In the genomic region with DNA sequence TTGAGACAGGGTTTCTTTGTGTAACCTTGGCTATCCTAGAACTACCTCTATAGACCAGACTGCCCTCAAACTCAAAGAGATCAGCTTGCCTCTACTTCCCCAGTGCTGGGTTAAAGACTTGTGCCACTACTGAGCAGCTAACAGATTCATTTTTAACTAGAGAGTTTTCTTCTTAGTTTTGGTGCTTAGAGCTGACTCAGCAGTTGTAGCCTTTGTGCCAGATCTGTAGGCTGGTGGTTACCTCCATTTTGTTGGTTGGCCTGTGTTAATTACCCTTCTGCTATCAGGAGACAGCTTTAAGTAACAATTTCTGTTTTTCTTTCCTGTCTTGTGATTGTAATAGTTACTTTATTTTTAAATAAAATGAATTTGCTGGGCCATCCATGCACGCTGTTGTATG, we compare ENCODE assay signal across 17 mouse cellular contexts.
"Had no signal": no experiment of that assay in that cellular context is flagged by ENCODE, and none has a peak within 500 bp of the region (broad histone marks: within the 10 kb centered on the region; RNA-seq: fewer than 3 reads in every experiment).

No protein-coding gene starts in this region.

- H3K4me2 ChIP-seq: neural tube, embryonic 12.5 days; neural tube, embryonic 13.5 days; neural tube, embryonic 15.5 days; stomach, embryonic 15.5 days had no signal

- DNase-seq: retina, postnatal 1 day; right cerebral cortex, adult 18-20 months; right cerebral cortex, postnatal 14 days; right cerebral cortex, postnatal 25 days; right cerebral cortex, postnatal 4 days; spleen, adult 18-20 months; thymus, adult 18-20 months; thymus, adult 2 months; thymus, postnatal 14 days; thymus, postnatal 25 days; thymus, postnatal 36 days; thymus, postnatal 4 days had no signal

- H3K9ac ChIP-seq: neural tube, embryonic 12.5 days; neural tube, embryonic 13.5 days; neural tube, embryonic 15.5 days; stomach, embryonic 15.5 days had no signal

- H3K4me3 ChIP-seq: neural tube, embryonic 12.5 days; neural tube, embryonic 13.5 days; neural tube, embryonic 15.5 days; stomach, embryonic 15.5 days had no signal

- H3K9me3 ChIP-seq: neural tube, embryonic 12.5 days; neural tube, embryonic 13.5 days; neural tube, embryonic 15.5 days; stomach, embryonic 15.5 days had no signal

- H3K4me1 ChIP-seq: neural tube, embryonic 12.5 days; neural tube, embryonic 13.5 days; neural tube, embryonic 15.5 days; stomach, embryonic 15.5 days had no signal

- H3K27ac ChIP-seq: neural tube, embryonic 12.5 days; neural tube, embryonic 13.5 days; neural tube, embryonic 15.5 days; stomach, embryonic 15.5 days; stomach, postnatal 0 days had no signal

- H3K27me3 ChIP-seq: neural tube, embryonic 12.5 days; neural tube, embryonic 13.5 days; neural tube, embryonic 15.5 days; stomach, embryonic 15.5 days had no signal
